Mouse (Mus musculus) ES-E14 (cell line): ENCODE results near the gene Plekho2. TPM values are rescaled to one million over a fixed set of nuclear protein-coding genes. Genes with fewer than 3 reads are reported as not detected.

ENCODE experiments used
- DNase-seq: peaks from one replicate; pipeline ENCODE4 v3.0.0-alpha.2; 2013; ENCODE audit warnings: low read depth, low spot score
- H3K27ac ChIP-seq: 2 replicates; pipeline ENCODE4 v1.5.1; 2012; ENCODE audit warnings: low read depth, mild to moderate bottlenecking, low read length, moderate library complexity, mixed read lengths; ENCODE audit not compliant: poor library complexity, insufficient read depth, severe bottlenecking
- H3K36me3 ChIP-seq: 2 replicates; pipeline ENCODE4 v1.6.1; 2012; ENCODE audit warnings: mild to moderate bottlenecking, low read length, moderate library complexity, mixed read lengths; ENCODE audit not compliant: control insufficient read depth, poor library complexity, insufficient read depth, severe bottlenecking
- H3K4me1 ChIP-seq, 2 experiments: fragments of 150-350 bp in 1 of 2; sonication (generic) in 1 of 2; 2 replicates each; pipeline ENCODE4 v1.6.1; 2012; ENCODE audit warnings: low read length in 2 of 2, mild to moderate bottlenecking in 1 of 2, mixed read lengths in 1 of 2; ENCODE audit not compliant: control insufficient read depth in 2 of 2, insufficient read depth in 2 of 2, poor library complexity in 1 of 2
- H3K4me3 ChIP-seq, 2 experiments: fragments of 150-350 bp in 1 of 2; sonication (generic) in 1 of 2; 2 replicates each; pipeline ENCODE4 v1.5.1; 2012; ENCODE audit warnings: low read length in 2 of 2, low read depth in 1 of 2, mild to moderate bottlenecking in 1 of 2, mixed read lengths in 1 of 2; ENCODE audit not compliant: insufficient read depth in 1 of 2, poor library complexity in 1 of 2, severe bottlenecking in 1 of 2
- H3K9ac ChIP-seq: 2 replicates; pipeline ENCODE4 v1.6.1; 2012; ENCODE audit warnings: low read depth, mild to moderate bottlenecking, low read length, mixed read lengths; ENCODE audit not compliant: poor library complexity, insufficient read depth, severe bottlenecking
- H3K9me3 ChIP-seq: fragments of 150-350 bp; sonication (generic); 2 replicates; pipeline ENCODE4 v1.6.1; 2012; ENCODE audit warnings: low read depth, mild to moderate bottlenecking, low read length; ENCODE audit not compliant: control insufficient read depth, insufficient read depth
- CHD2 ChIP-seq: IDR thresholded peaks from 2 replicates; pipeline ENCODE4 v1.6.1; 2014; ENCODE audit warnings: mild to moderate bottlenecking, low read depth, low read length, inconsistent platforms
- HCFC1 ChIP-seq: IDR thresholded peaks from 2 replicates; pipeline ENCODE4 v1.6.1; 2012; ENCODE audit warnings: low read length, inconsistent platforms, borderline replicate concordance; ENCODE audit not compliant: insufficient read depth
- MAFK ChIP-seq: IDR thresholded peaks from 2 replicates; pipeline ENCODE4 v1.6.1; 2014; ENCODE audit warnings: mild to moderate bottlenecking, low read depth, low read length, inconsistent platforms; ENCODE audit not compliant: insufficient read depth
- ZC3H11A ChIP-seq: IDR thresholded peaks from 2 replicates; pipeline ENCODE4 v1.6.1; 2012; ENCODE audit warnings: low read depth, mild to moderate bottlenecking, inconsistent platforms, low read length, borderline replicate concordance
- ZNF384 ChIP-seq: IDR thresholded peaks from 2 replicates; pipeline ENCODE4 v1.6.1; 2012; ENCODE audit warnings: low read depth, low read length, inconsistent platforms
- in situ Hi-C, 2 experiments: fragments of 600-800 bp; cut with MboI; formaldehyde crosslinking; loops; one replicate each; pipeline ENCODE4 v1.15.1; 2025; ENCODE audit warnings: low sequenced_read_pairs in 2 of 2, inconsistent platforms in 1 of 2; ENCODE audit not compliant: unreplicated experiment in 2 of 2
- total RNA-seq: library from RNA; depleted of rRNA; stranded (reverse); fragments of 300-350 nt; gene quantifications from 2 replicates; pipeline ENCODE4 v1.2.3, GENCODE M21; 2012

Plekho2 gene
- total RNA-seq, 1 experiment: 5.4 TPM

GRCm38 (mm10) chr9:65587573-65588358 is 7.9 kb upstream of the Plekho2 start:
- peak overlapping the region; percentile 76 for H3K9ac ChIP-seq
- H3K27ac ChIP-seq: no peak overlapping the region
- peaks cover 5 to 7% of the 10 kb centered on the region in 2 experiments; a peak in 3 of 4 replicates for H3K4me1 ChIP-seq
- no peak for DNase-seq
- TF ChIP-seq MAFK: no peak
- TF ChIP-seq CHD2: no peak
- no peak for TF ChIP-seq HCFC1
- no peak for TF ChIP-seq ZC3H11A
- no peak for TF ChIP-seq ZNF384
- no peaks in the 10 kb centered on the region for H3K9me3 ChIP-seq
- H3K4me3 ChIP-seq: peak overlapping the region; percentile 80 to 96
- in situ Hi-C loops: no loop called here
- peaks cover 20% of the 10 kb centered on the region for H3K36me3 ChIP-seq

- in situ Hi-C loops: no loop called here
Observed at GRCm38 (mm10) chr9:65587270-65587572, 7.4 kb upstream of the Plekho2 start.

GRCm38 (mm10) chr9:65586406-65587269 is 6.8 kb upstream of the Plekho2 start, which contains the start of gene Pif1:
TSS of gene Pif1 (plus strand) at chr9:65587160.
- TF ChIP-seq CHD2 (0 out of 2 replicates have a peak, but pooled peaks have one; percentile 63), ZNF384 (0 out of 2 replicates have a peak, but pooled peaks have one; percentile 55), ZC3H11A (no peak), HCFC1 (no peak; the same call in 1 of the 2 replicates), MAFK (no peak)
- Histone ChIP-seq H3K9ac (peak within 1 kb of the TSS; percentile 76), H3K27ac (peak within 1 kb of the TSS; percentile 23; the same call in 1 of the 2 replicates), H3K4me3 (peak within 1 kb of the TSS; percentile 80 to 96), H3K9me3 (no peaks in the 10 kb centered on the region), H3K36me3 (peaks cover 19% of the 10 kb centered on the region), H3K4me1 (peaks cover 2 to 7% of the 10 kb centered on the region in 2 experiments; a peak in 2 of 4 replicates)
- DNase-seq: peak; percentile 87
- in situ Hi-C loops: no loop called here

More at GRCm38 (mm10) chr9:65587270-65587572, 7.4 kb upstream of the Plekho2 start:
- Histone ChIP-seq H3K4me3 (peak overlapping the region; percentile 80 to 96), H3K9ac (peak overlapping the region; percentile 76), H3K36me3 (peaks cover 20% of the 10 kb centered on the region), H3K9me3 (no peaks in the 10 kb centered on the region), H3K4me1 (peaks cover 2 to 7% of the 10 kb centered on the region in 2 experiments; a peak in 2 of 4 replicates), H3K27ac (no peak overlapping the region)
- DNase-seq: no peak
- TF ChIP-seq ZNF384: no peak

- peak; percentile 60 for DNase-seq
- Histone ChIP-seq H3K4me1 (peaks cover 0 to 4% of the 10 kb centered on the region in 2 experiments; a peak in 1 of 4 replicates), H3K36me3 (no peaks in the 10 kb centered on the region), H3K4me3 (no peak overlapping the region), H3K27ac (no peak overlapping the region), H3K9me3 (no peaks in the 10 kb centered on the region), H3K9ac (no peak overlapping the region)
- in situ Hi-C loops: no loop called here
- TF ChIP-seq HCFC1 (no peak), MAFK (no peak), ZNF384 (no peak), ZC3H11A (no peak), CHD2 (no peak)
Observed at GRCm38 (mm10) chr9:65583045-65583444, 3.2 kb upstream of the Plekho2 start.
